Mouse (Mus musculus) kidney, embryonic 14.5 days (tissue): ENCODE results near the gene Zer1. TPM values are rescaled to one million over a fixed set of nuclear protein-coding genes. Genes with fewer than 3 reads are reported as not detected.

Experiments
- ATAC-seq: fragments of 200-750 bp; cut with Nextera tagmentation; 2 replicates; pipeline ENCODE4 v1.8.0; 2017; ENCODE audit warnings: moderate number of reproducible peaks, mild to moderate bottlenecking, moderate TSS enrichment, moderate library complexity; ENCODE audit not compliant: low FRiP score, low TSS enrichment
- H3K27ac ChIP-seq: fragments of 300-500 bp; sonication (generic); 2 replicates; pipeline ENCODE4 v1.5.1; 2014; ENCODE audit warnings: low read depth, mild to moderate bottlenecking, low read length, moderate library complexity, mixed read lengths
- H3K27me3 ChIP-seq: fragments of 300-500 bp; sonication (generic); 2 replicates; pipeline ENCODE4 v1.6.1; 2014; ENCODE audit warnings: mild to moderate bottlenecking, low read length; ENCODE audit not compliant: control insufficient read depth, insufficient read depth
- H3K36me3 ChIP-seq: fragments of 300-500 bp; sonication (generic); 2 replicates; pipeline ENCODE4 v1.6.1; 2014; ENCODE audit warnings: low read length, mixed read lengths; ENCODE audit not compliant: control insufficient read depth, insufficient read depth
- H3K4me1 ChIP-seq: fragments of 300-500 bp; sonication (generic); 2 replicates; pipeline ENCODE4 v1.6.1; 2014; ENCODE audit warnings: low read length, mixed read lengths; ENCODE audit not compliant: control insufficient read depth, insufficient read depth
- H3K4me2 ChIP-seq: fragments of 300-500 bp; sonication (generic); replicated peaks from 2 replicates; pipeline ENCODE4 v1.6.1; 2014; ENCODE audit warnings: low read depth, mild to moderate bottlenecking, low read length
- H3K4me3 ChIP-seq: fragments of 300-500 bp; sonication (generic); 2 replicates; pipeline ENCODE4 v1.5.1; 2014; ENCODE audit warnings: mild to moderate bottlenecking, low read length
- H3K9ac ChIP-seq: fragments of 300-500 bp; sonication (generic); 2 replicates; pipeline ENCODE4 v1.6.1; 2014; ENCODE audit warnings: low read depth, mild to moderate bottlenecking, low read length, moderate library complexity
- H3K9me3 ChIP-seq: fragments of 300-500 bp; sonication (generic); 2 replicates; pipeline ENCODE4 v1.6.1; 2016; ENCODE audit warnings: low read length; ENCODE audit not compliant: control insufficient read depth
- WGBS: fragments of 180-500 bp; shearing (Covaris S2); extraction: QIAGEN DNeasy Blood & Tissue Kit; methylation state at CpG from one replicate; pipeline ENCODE4 v1.1.7; 2014; 5-methylcytosine and 5-hydroxymethylcytosine counted together
- polyA plus RNA-seq: library from polyadenylated mRNA; unstranded; fragments of >200 nt; fragmentation: Nextera tagmentation; extraction: Ambion mirVana; gene quantifications from 2 replicates; pipeline ENCODE4 v1.2.1, GENCODE M21; 2014

The Zer1 gene
- polyA plus RNA-seq, 1 experiment from 2014 or later: 11.9 TPM

- WGBS: 55% methylated on average over 6 of the region's 6 CpGs
- peaks cover 14% of the 10 kb centered on the region; the same call in 1 of the 2 replicates for H3K4me1 ChIP-seq
- no peaks in the 10 kb centered on the region for H3K9me3 ChIP-seq
- no peak overlapping the region for H3K27ac ChIP-seq
- H3K27me3 ChIP-seq: no peaks in the 10 kb centered on the region
- peaks cover 13% of the 10 kb centered on the region for H3K36me3 ChIP-seq
- H3K4me2 ChIP-seq: peak overlapping the region; percentile 68
- peak overlapping the region; percentile 54 for H3K4me3 ChIP-seq
- no peak for ATAC-seq
- H3K9ac ChIP-seq: peak overlapping the region; percentile 60; the same call in 1 of the 2 replicates
These were observed 32.0 kb downstream of the Zer1 start for GRCm38 (mm10) chr2:30092280-30092918.

- Histone ChIP-seq H3K4me2 (no peak overlapping the region), H3K4me3 (no peak overlapping the region), H3K27me3 (no peaks in the 10 kb centered on the region), H3K4me1 (peaks cover 14% of the 10 kb centered on the region; the same call in 1 of the 2 replicates), H3K9me3 (no peaks in the 10 kb centered on the region), H3K9ac (no peak overlapping the region), H3K36me3 (peaks cover 13% of the 10 kb centered on the region), H3K27ac (no peak overlapping the region)
- ATAC-seq: no peak
- 98% methylated on average over 12 of the region's 12 CpGs for WGBS
These were observed 32.9 kb downstream of the Zer1 start for GRCm38 (mm10) chr2:30091521-30091920.

DNA sequence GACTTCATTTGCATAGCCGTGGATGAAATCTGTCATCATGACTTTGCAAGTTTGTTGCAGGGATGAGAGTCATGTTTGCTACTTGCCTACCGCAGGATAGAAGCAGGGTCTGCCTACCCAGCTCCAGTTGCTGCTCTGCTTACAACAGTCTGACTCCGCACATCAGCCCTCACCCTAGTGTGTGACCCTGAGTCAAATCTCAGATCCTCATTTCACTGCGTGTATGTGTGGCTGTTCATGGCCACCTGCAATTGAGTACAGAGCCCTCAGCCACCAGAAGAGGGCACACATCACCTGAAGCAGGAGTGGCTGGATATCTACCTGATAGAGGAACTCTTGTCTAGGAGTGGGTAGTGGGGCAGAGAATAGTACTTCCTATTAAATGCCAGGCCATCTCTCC lies 37.1 kb downstream of the Zer1 start:
- WGBS: 88% methylated on average over 4 of the region's 4 CpGs
- Histone ChIP-seq H3K4me2 (no peak overlapping the region), H3K9ac (no peak overlapping the region), H3K9me3 (no peaks in the 10 kb centered on the region), H3K4me3 (no peak overlapping the region), H3K27me3 (no peaks in the 10 kb centered on the region), H3K36me3 (peaks cover 13% of the 10 kb centered on the region), H3K27ac (no peak overlapping the region), H3K4me1 (peaks cover 6% of the 10 kb centered on the region; the same call in 1 of the 2 replicates)
- no peak for ATAC-seq

DNA sequence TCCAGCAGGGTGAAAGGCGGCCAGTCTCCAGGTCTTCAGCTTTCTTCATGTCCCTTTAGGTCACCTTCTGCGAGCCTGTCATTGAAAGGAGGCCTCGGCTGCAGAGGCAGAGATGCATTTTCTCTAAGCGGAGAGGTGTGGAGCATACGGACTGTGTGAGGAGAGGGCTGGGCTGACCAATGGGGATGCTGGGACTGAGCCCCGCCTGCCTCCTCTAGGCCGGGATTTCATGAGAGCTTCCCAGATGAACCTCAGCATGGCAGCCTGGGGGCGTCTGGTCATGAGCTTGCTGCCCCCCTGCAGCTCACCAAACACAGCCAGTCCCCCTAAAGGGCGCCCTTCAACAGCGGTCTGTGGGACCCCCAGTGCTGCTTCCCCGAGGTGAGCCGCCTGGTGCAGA lies 39.8 kb downstream of the Zer1 start:
- H3K27ac ChIP-seq: no peak overlapping the region
- peak; percentile 61; the same call in 1 of the 2 replicates for ATAC-seq
- H3K9ac ChIP-seq: 0 out of 2 replicates have a peak overlapping the region, but pooled peaks have one; percentile 23

DNA sequence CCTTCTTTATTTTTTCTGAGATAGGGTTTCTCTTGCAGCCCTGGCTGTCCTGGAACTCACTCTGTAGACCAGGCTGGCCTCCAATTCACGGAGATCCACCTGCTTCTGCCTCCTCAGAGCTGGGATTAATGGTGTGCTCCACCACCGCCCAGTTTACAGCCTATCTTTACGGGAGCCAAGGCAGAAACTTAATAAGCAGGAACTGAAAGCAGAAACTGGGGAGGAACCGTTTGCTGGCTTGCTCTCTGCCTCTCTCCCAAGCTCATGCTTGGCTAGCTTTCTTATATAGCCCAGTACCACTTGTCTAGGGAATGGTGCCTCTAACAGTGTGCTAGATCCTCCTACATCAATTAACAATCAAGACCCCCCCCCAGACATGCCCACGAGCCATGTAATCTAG lies 40.3 kb downstream of the Zer1 start:
- H3K9me3 ChIP-seq: no peaks in the 10 kb centered on the region
- no peak overlapping the region for H3K9ac ChIP-seq
- 42% methylated on average over 5 of the region's 5 CpGs for WGBS
- H3K4me2 ChIP-seq: peak overlapping the region; percentile 34
- H3K36me3 ChIP-seq: no peaks in the 10 kb centered on the region
- no peak overlapping the region for H3K27ac ChIP-seq
- peaks cover 6% of the 10 kb centered on the region; the same call in 1 of the 2 replicates for H3K4me1 ChIP-seq
- ATAC-seq: peak; percentile 17; the same call in 1 of the 2 replicates
- H3K27me3 ChIP-seq: no peaks in the 10 kb centered on the region
- H3K4me3 ChIP-seq: no peak overlapping the region

More for the DNA sequence above, 39.8 kb downstream of the Zer1 start:
- peak overlapping the region; percentile 34 for H3K4me2 ChIP-seq
- H3K9me3 ChIP-seq: no peaks in the 10 kb centered on the region
- H3K4me1 ChIP-seq: peaks cover 6% of the 10 kb centered on the region; the same call in 1 of the 2 replicates
- peak overlapping the region; percentile 7; the same call in 1 of the 2 replicates for H3K4me3 ChIP-seq
- H3K36me3 ChIP-seq: no peaks in the 10 kb centered on the region
- H3K27me3 ChIP-seq: no peaks in the 10 kb centered on the region
- 23% methylated on average over 12 of the region's 12 CpGs for WGBS

GRCm38 (mm10) chr2:30080181-30080800 lies 44.1 kb downstream of the Zer1 start:
- H3K27me3 ChIP-seq: no peaks in the 10 kb centered on the region
- 87% methylated on average over 15 of the region's 15 CpGs for WGBS
- H3K9me3 ChIP-seq: no peaks in the 10 kb centered on the region
- ATAC-seq: no peak
- no peak overlapping the region for H3K4me3 ChIP-seq
- H3K4me1 ChIP-seq: peaks cover 9% of the 10 kb centered on the region; the same call in 1 of the 2 replicates
- H3K27ac ChIP-seq: no peak overlapping the region
- no peak overlapping the region for H3K4me2 ChIP-seq
- no peaks in the 10 kb centered on the region for H3K36me3 ChIP-seq
- H3K9ac ChIP-seq: no peak overlapping the region

DNA sequence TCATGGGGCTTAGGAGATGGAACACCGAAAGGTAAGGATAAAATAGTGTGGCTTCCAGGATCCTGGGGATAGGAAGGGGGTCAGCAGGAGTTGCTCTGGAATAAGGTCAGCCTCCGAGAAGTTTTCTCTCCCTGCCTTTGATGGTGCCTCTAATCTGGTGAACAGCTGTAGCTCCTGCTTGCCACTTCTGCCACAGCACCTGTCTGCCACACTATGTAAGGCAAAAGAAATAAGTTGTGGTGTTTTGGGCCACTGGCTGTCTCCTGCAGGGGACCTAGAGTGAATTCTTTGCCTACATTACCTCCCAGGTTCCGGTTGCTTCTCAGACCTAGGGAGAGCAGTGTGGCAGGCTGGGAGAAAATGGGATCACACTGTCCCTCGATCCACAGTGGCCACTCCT lies 45.6 kb downstream of the Zer1 start:
- Histone ChIP-seq H3K9me3 (no peaks in the 10 kb centered on the region), H3K9ac (peak overlapping the region; percentile 42; the same call in 1 of the 2 replicates), H3K27ac (0 out of 2 replicates have a peak overlapping the region, but pooled peaks have one; percentile 88), H3K4me1 (peaks cover 4% of the 10 kb centered on the region; the same call in 1 of the 2 replicates), H3K4me3 (peak overlapping the region; percentile 64; the same call in 1 of the 2 replicates), H3K36me3 (peaks cover 3% of the 10 kb centered on the region; the same call in 1 of the 2 replicates), H3K4me2 (peak overlapping the region; percentile 93; the same call in 1 of the 2 replicates), H3K27me3 (no peaks in the 10 kb centered on the region)
- WGBS: 74% methylated on average over 4 of the region's 4 CpGs
- no peak for ATAC-seq

DNA sequence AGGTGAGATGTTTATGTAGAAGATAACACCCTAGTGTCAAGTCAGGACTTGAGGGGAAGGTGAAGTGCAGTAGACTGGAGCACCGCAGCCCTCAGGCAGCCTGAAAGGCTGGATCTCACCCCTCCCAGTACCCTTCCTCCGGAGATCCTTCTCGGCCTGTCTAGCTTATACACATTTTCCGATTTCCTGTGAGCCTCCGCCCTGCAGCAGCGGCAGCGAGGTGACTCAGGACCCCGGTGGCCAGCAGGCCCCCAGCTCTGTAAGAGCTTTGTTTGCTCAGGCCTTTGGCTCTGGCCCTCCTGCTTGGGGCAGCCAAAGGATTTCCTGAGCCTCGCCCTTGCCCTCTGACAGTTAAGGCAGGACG lies 46.1 kb downstream of the Zer1 start:
- Histone ChIP-seq H3K27ac (peak overlapping the region; percentile 88; the same call in 1 of the 2 replicates), H3K4me3 (peak overlapping the region; percentile 64), H3K4me1 (peaks cover 4% of the 10 kb centered on the region; the same call in 1 of the 2 replicates), H3K9ac (peak overlapping the region; percentile 42), H3K27me3 (no peaks in the 10 kb centered on the region), H3K36me3 (peaks cover 7% of the 10 kb centered on the region; the same call in 1 of the 2 replicates), H3K9me3 (no peaks in the 10 kb centered on the region), H3K4me2 (peak overlapping the region; percentile 93)
- 17% methylated on average over 10 of the region's 10 CpGs for WGBS
- peak; percentile 10; the same call in 1 of the 2 replicates for ATAC-seq
